Mouse (Mus musculus): ENCODE data around the gene Vipas39. TPM values are rescaled to one million over a fixed set of nuclear protein-coding genes. Genes with fewer than 3 reads are reported as not detected.

Gene Vipas39
- polyA plus RNA-seq, 1 experiment from 2014 or later, result 79.1 TPM

DNA sequence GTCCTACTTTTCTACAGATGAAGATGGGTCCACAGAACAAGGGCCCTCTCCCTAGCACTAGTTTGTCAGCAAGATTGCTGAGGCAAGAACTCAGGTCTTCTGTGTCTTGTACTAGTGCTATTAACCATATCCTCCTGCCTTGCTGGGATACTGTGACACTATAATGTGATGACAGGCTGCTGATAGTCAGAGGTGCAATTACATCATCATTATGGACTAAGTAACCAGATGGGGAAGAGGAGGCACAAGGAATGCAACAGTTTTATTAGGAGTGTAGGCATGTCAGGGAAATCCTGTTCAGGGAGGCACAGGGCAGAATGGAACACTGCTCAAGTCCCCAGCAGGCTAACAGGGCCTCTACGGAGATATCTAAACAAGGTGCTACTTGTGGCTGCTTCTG, 27.4 kb downstream of the Vipas39 start, which contains the start of gene Noxred1:
Gene Noxred1 (minus strand): TSS at position 101 of the 400 bp plus-strand sequence.
- no peak for ATAC-seq
- Histone ChIP-seq H3K27ac (ENCODE audit: low read length) (no peak within 1 kb of the TSS), H3K4me1 (replicated peaks; ENCODE audit: control insufficient read depth, insufficient read depth, low read length) (no peaks in the 10 kb centered on the region), H3K36me3 (ENCODE audit: control insufficient read depth, insufficient read depth) (peaks cover 29% of the 10 kb centered on the region), H3K27me3 (replicated peaks; ENCODE audit: control insufficient read depth, insufficient read depth, low read length) (no peaks in the 10 kb centered on the region), H3K4me3 (replicated peaks; ENCODE audit: low read length) (no peak within 1 kb of the TSS), H3K9ac (replicated peaks; ENCODE audit: low read depth, low read length) (no peak within 1 kb of the TSS), H3K9me3 (ENCODE audit: control insufficient read depth, low read length) (no peaks in the 10 kb centered on the region), H3K4me2 (ENCODE audit: low read length) (no peak within 1 kb of the TSS)
- 95% methylated on average over 1 of the region's 1 CpGs for WGBS

DNA sequence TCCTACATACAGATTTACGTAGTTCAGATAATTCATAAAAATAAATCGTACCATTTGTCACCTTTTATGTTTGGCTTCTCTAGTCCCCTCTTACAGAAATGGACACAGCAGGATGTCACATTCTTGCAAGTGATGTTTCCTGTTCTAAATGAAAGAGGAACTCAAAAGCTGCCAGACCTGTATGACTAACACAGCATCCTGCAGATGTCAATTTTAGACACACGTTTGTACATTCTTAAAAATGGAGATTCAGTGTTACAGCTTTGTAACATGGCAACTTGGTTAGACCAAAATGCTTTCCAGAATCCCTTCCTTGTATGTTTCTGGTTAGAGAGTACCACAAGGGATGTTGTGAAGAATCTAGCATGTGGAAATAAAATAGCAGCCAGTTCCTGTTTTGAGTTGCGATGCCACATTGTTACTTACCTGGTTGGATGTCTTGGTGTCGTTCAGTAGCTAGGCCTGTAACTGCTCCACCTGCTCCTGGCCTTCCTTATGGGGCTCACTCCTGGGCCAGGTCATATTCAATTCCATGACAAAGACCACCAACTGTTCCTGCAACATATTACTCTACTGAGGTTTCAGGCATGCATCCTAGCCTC, 29.1 kb downstream of the Vipas39 start:
- H3K4me2 ChIP-seq (ENCODE audit: low read length), result no peak overlapping the region
- no peaks in the 10 kb centered on the region for H3K4me1 ChIP-seq (replicated peaks; ENCODE audit: control insufficient read depth, insufficient read depth, low read length)
- no peak overlapping the region for H3K4me3 ChIP-seq (replicated peaks; ENCODE audit: low read length)
- peaks cover 24% of the 10 kb centered on the region for H3K36me3 ChIP-seq (ENCODE audit: control insufficient read depth, insufficient read depth)
- ATAC-seq, result no peak
- no peak overlapping the region for H3K27ac ChIP-seq (ENCODE audit: low read length)
- WGBS, result 92% methylated on average over 5 of the region's 5 CpGs
- no peaks in the 10 kb centered on the region for H3K27me3 ChIP-seq (replicated peaks; ENCODE audit: control insufficient read depth, insufficient read depth, low read length)
- no peaks in the 10 kb centered on the region for H3K9me3 ChIP-seq (ENCODE audit: control insufficient read depth, low read length)
- H3K9ac ChIP-seq (replicated peaks; ENCODE audit: low read depth, low read length), result no peak overlapping the region

DNA sequence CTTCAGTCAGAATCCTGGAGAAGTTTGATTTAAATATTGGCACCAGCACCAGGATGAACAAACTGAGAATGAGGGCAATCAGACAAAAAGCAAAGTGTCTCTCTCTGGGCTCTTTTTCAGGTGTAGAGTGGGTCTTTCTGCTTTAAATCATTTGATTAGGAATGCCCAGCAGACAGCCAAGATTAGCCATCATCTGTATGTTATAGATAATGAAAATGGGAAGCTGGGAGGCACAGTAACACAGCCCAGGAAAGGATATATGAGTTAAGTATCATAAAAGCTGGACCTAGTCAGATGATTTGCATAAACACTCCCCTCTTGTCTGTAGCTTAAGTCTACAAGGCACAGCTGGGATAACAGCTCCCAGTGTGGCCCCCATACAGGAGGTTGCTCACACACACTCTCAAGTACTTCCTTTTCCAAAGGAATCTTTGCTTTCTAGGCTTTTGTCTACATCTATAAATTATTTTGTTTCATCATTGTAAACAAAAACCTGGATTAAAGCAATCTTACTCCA, 35.6 kb downstream of the Vipas39 start:
- Histone ChIP-seq H3K27me3 (replicated peaks; ENCODE audit: control insufficient read depth, insufficient read depth, low read length) (no peaks in the 10 kb centered on the region), H3K4me3 (replicated peaks; ENCODE audit: low read length) (no peak overlapping the region), H3K4me1 (replicated peaks; ENCODE audit: control insufficient read depth, insufficient read depth, low read length) (no peaks in the 10 kb centered on the region), H3K9ac (replicated peaks; ENCODE audit: low read depth, low read length) (no peak overlapping the region), H3K4me2 (ENCODE audit: low read length) (no peak overlapping the region), H3K9me3 (ENCODE audit: control insufficient read depth, low read length) (no peaks in the 10 kb centered on the region), H3K27ac (ENCODE audit: low read length) (no peak overlapping the region), H3K36me3 (ENCODE audit: control insufficient read depth, insufficient read depth) (no peaks in the 10 kb centered on the region)
- ATAC-seq, result no peak

DNA sequence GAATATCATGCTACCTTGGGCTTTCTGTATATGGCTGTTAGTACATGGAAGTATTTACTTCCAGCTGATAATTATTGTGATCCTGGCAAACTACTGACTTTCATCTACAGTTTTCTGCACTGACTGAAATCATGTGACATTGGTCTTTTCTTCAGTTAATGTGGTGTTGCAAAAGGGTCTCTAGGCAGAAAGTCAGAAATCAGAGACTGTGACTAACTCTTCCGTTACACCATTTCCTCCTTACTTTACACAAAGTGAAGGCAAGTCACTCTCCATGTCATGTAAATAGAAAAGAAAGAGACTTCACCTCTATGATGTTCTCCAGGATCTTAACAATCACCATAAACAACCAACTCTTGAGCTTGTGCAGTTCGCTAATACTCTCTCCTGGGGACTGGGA, 36.4 kb downstream of the Vipas39 start:
- Histone ChIP-seq H3K4me3 (replicated peaks; ENCODE audit: low read length) (no peak overlapping the region), H3K4me2 (ENCODE audit: low read length) (no peak overlapping the region), H3K9ac (replicated peaks; ENCODE audit: low read depth, low read length) (no peak overlapping the region), H3K27me3 (replicated peaks; ENCODE audit: control insufficient read depth, insufficient read depth, low read length) (no peaks in the 10 kb centered on the region), H3K9me3 (ENCODE audit: control insufficient read depth, low read length) (no peaks in the 10 kb centered on the region), H3K27ac (ENCODE audit: low read length) (no peak overlapping the region), H3K4me1 (replicated peaks; ENCODE audit: control insufficient read depth, insufficient read depth, low read length) (no peaks in the 10 kb centered on the region), H3K36me3 (ENCODE audit: control insufficient read depth, insufficient read depth) (no peaks in the 10 kb centered on the region)
- WGBS, result 90% methylated on average over 2 of the region's 2 CpGs
- no peak for ATAC-seq

DNA sequence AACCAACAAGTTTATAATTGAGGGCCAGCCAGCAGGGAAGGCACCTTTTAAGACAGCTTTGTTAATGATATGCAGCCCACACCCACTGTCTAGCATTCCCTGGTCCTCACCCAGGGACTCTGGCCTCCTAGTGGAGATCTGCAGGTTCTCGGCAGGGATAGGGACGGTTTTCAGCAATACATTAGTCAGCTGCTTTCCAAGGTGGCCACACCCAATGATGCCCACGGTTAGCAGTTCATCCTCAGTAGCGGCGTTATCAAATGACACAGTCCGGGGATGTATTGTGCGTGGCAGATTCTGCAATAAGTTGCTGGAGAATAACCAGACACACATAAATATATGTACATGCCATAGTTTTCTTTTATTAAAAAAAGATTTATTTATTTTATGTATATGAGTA, 39.3 kb downstream of the Vipas39 start:
- Histone ChIP-seq H3K27ac (ENCODE audit: low read length) (no peak overlapping the region), H3K9ac (replicated peaks; ENCODE audit: low read depth, low read length) (no peak overlapping the region), H3K4me1 (replicated peaks; ENCODE audit: control insufficient read depth, insufficient read depth, low read length) (no peaks in the 10 kb centered on the region), H3K36me3 (ENCODE audit: control insufficient read depth, insufficient read depth) (no peaks in the 10 kb centered on the region), H3K9me3 (ENCODE audit: control insufficient read depth, low read length) (no peaks in the 10 kb centered on the region), H3K4me3 (replicated peaks; ENCODE audit: low read length) (no peak overlapping the region), H3K4me2 (ENCODE audit: low read length) (no peak overlapping the region), H3K27me3 (replicated peaks; ENCODE audit: control insufficient read depth, insufficient read depth, low read length) (no peaks in the 10 kb centered on the region)
- no peak for ATAC-seq
- WGBS, result 78% methylated on average over 7 of the region's 7 CpGs

DNA sequence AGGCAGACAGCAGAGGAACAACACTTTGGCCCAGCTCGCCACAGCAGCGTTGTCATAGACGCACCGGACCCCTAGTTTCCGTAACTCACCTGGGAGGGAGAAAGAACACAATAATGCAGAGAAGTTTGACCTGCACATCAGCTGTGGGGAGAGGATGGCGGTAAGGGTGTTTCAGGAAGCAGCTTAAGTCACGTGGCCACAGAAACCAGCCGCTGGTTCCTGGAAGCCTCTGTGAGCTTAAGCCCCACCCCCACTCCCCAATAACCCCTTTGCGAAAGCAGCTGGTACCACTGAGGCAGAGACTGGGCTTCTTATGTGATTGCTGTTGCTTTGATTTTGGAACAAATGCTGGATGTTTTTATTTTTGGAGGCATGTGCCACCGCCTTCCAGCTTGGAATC, 41.1 kb downstream of the Vipas39 start:
- no peak for ATAC-seq
- H3K9ac ChIP-seq (replicated peaks; ENCODE audit: low read depth, low read length), result no peak overlapping the region
- no peak overlapping the region for H3K4me3 ChIP-seq (replicated peaks; ENCODE audit: low read length)
- H3K4me2 ChIP-seq (ENCODE audit: low read length), result no peak overlapping the region
- H3K27ac ChIP-seq (ENCODE audit: low read length), result no peak overlapping the region
- WGBS, result 75% methylated on average over 10 of the region's 10 CpGs
- no peaks in the 10 kb centered on the region for H3K4me1 ChIP-seq (replicated peaks; ENCODE audit: control insufficient read depth, insufficient read depth, low read length)
- no peaks in the 10 kb centered on the region for H3K9me3 ChIP-seq (ENCODE audit: control insufficient read depth, low read length)
- H3K36me3 ChIP-seq (ENCODE audit: control insufficient read depth, insufficient read depth), result no peaks in the 10 kb centered on the region
- no peaks in the 10 kb centered on the region for H3K27me3 ChIP-seq (replicated peaks; ENCODE audit: control insufficient read depth, insufficient read depth, low read length)

DNA sequence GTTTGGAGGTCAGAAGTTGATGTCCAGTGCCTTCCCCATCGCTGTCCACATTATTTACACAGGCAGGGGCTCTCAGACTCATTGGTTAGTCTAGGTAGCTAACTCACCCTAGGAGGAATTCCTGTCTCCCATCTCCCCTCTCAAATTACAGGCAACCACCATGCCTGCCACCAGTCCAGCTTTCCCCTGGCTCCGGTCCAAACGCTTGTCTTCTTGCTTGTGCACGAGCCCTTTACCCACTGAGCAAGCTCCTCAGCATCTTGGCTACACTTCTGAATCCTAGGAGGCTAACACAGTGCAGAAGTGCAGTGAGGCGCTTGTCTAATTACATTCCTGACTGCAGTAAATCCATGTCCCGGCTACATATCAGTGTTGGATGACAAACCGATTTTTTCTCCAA, 46.7 kb downstream of the Vipas39 start:
- no peak overlapping the region for H3K27ac ChIP-seq (ENCODE audit: low read length)
- H3K36me3 ChIP-seq (ENCODE audit: control insufficient read depth, insufficient read depth), result no peaks in the 10 kb centered on the region
- H3K27me3 ChIP-seq (replicated peaks; ENCODE audit: control insufficient read depth, insufficient read depth, low read length), result no peaks in the 10 kb centered on the region
- H3K4me3 ChIP-seq (replicated peaks; ENCODE audit: low read length), result no peak overlapping the region
- WGBS, result 60% methylated on average over 7 of the region's 7 CpGs
- H3K9ac ChIP-seq (replicated peaks; ENCODE audit: low read depth, low read length), result no peak overlapping the region
- ATAC-seq, result no peak
- no peak overlapping the region for H3K4me2 ChIP-seq (ENCODE audit: low read length)
- no peaks in the 10 kb centered on the region for H3K9me3 ChIP-seq (ENCODE audit: control insufficient read depth, low read length)
- no peaks in the 10 kb centered on the region for H3K4me1 ChIP-seq (replicated peaks; ENCODE audit: control insufficient read depth, insufficient read depth, low read length)

DNA sequence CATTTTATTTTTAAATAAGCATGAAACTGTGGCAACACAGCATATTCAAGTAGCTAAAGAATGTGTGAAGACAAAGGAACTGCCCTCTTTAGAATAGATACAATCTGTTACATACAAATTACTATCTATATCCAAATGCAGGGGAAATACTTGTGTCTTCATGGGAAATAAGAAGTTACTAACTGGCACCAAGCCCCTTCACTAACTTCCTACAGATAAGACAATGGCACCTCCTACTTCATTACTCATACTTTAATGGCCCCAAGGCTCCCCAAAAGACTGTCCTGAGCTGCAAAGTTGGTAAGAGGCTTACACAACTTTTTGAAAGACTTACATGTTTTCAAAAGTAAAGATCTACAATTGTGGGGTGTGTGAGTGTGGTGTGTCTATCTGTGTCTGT, 48.5 kb downstream of the Vipas39 start:
- H3K4me2 ChIP-seq (ENCODE audit: low read length), result no peak overlapping the region
- H3K9me3 ChIP-seq (ENCODE audit: control insufficient read depth, low read length), result no peaks in the 10 kb centered on the region
- no peaks in the 10 kb centered on the region for H3K4me1 ChIP-seq (replicated peaks; ENCODE audit: control insufficient read depth, insufficient read depth, low read length)
- no peak overlapping the region for H3K4me3 ChIP-seq (replicated peaks; ENCODE audit: low read length)
- ATAC-seq, result no peak
- H3K27ac ChIP-seq (ENCODE audit: low read length), result no peak overlapping the region
- no peaks in the 10 kb centered on the region for H3K36me3 ChIP-seq (ENCODE audit: control insufficient read depth, insufficient read depth)
- H3K9ac ChIP-seq (replicated peaks; ENCODE audit: low read depth, low read length), result no peak overlapping the region
- no peaks in the 10 kb centered on the region for H3K27me3 ChIP-seq (replicated peaks; ENCODE audit: control insufficient read depth, insufficient read depth, low read length)

DNA sequence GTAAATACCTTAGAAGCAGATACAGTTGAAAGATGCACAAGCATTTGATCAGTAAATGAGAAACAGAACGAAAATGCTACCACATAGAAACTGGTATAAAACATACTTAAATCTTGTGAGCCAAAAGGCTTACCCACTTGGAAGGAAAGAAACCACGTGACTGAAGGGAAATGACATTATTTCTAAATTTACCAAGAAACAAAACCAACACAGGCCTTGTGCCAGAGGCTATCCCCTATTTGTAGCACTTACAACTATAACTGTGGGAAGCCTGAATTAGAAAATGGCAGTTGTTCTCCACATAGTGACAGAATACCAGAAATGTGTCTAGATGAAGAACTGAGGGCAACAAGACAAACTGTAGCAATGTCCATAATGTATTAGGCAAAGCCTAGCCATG, 50.0 kb downstream of the Vipas39 start:
- H3K9ac ChIP-seq (replicated peaks; ENCODE audit: low read depth, low read length), result no peak overlapping the region
- no peak overlapping the region for H3K27ac ChIP-seq (ENCODE audit: low read length)
- 73% methylated on average over 2 of the region's 2 CpGs for WGBS
- no peaks in the 10 kb centered on the region for H3K27me3 ChIP-seq (replicated peaks; ENCODE audit: control insufficient read depth, insufficient read depth, low read length)
- H3K36me3 ChIP-seq (ENCODE audit: control insufficient read depth, insufficient read depth), result no peaks in the 10 kb centered on the region
- no peaks in the 10 kb centered on the region for H3K9me3 ChIP-seq (ENCODE audit: control insufficient read depth, low read length)
- no peaks in the 10 kb centered on the region for H3K4me1 ChIP-seq (replicated peaks; ENCODE audit: control insufficient read depth, insufficient read depth, low read length)
- no peak overlapping the region for H3K4me2 ChIP-seq (ENCODE audit: low read length)
- ATAC-seq, result no peak
- H3K4me3 ChIP-seq (replicated peaks; ENCODE audit: low read length), result no peak overlapping the region
